Mouse (Mus musculus) hematopoietic stem cell, adult 5-6 weeks (primary cell): Measurements from ENCODE around the gene Abca6. TPM values are rescaled to one million over a fixed set of nuclear protein-coding genes. Genes with fewer than 3 reads are reported as not detected.

Experiments used
- ATAC-seq, 2 experiments: fragments of 125-278 bp in 1 of 2; replicated peaks in 1 of 2; 2 replicates each; pipeline ENCODE4 v1.8.0; 2016 to 2017; ENCODE audit warnings: inconsistent platforms in 2 of 2, mild to moderate bottlenecking in 2 of 2, moderate number of reproducible peaks in 2 of 2, low read depth in 1 of 2, moderate TSS enrichment in 1 of 2; ENCODE audit not compliant: low FRiP score in 2 of 2, poor library complexity in 2 of 2, severe bottlenecking in 2 of 2, insufficient read depth in 1 of 2, low TSS enrichment in 1 of 2
- total RNA-seq: library from RNA; stranded (forward); fragments of 172-1452, 232-1000 nt; gene quantifications from 2 replicates; pipeline ENCODE4 v1.2.3, GENCODE M21; 2017

The Abca6 gene
- total RNA-seq, 1 experiment from 2014 or later: not detected

GRCm38 (mm10) chr11:110232975-110233374 is 18.6 kb downstream of the Abca6 start:
- no peak for ATAC-seq

GRCm38 (mm10) chr11:110217118-110217517 is 34.5 kb downstream of the Abca6 start:
- ATAC-seq: no peak

GRCm38 (mm10) chr11:110203930-110204329 is 47.6 kb downstream of the Abca6 start:
- no peak for ATAC-seq

GRCm38 (mm10) chr11:110198882-110199281 is 52.7 kb downstream of the Abca6 start:
- ATAC-seq: no peak

- no peak for ATAC-seq
Observed at GRCm38 (mm10) chr11:110196561-110197306, 54.8 kb downstream of the Abca6 start.

GRCm38 (mm10) chr11:110195310-110195709 is 56.3 kb downstream of the Abca6 start:
- ATAC-seq: no peak

- ATAC-seq: no peak
Observed at GRCm38 (mm10) chr11:110171212-110171611, 80.4 kb downstream of the Abca6 start.

- ATAC-seq: no peak
Observed at GRCm38 (mm10) chr11:110167459-110168251, 83.9 kb downstream of the Abca6 start, which contains the start of gene Abca9. Gene Abca9 (minus strand): TSS chr11:110168196.

- ATAC-seq: peak; percentile 75 to 92; a peak in 3 of 4 replicates
Observed at GRCm38 (mm10) chr11:110165822-110166221, 85.8 kb downstream of the Abca6 start.

GRCm38 (mm10) chr11:110165409-110165808 is 86.2 kb downstream of the Abca6 start:
- ATAC-seq: peak in 1 of 2 experiments; percentile 23; a peak in 1 of 4 replicates

- no peak for ATAC-seq
Observed at GRCm38 (mm10) chr11:110157059-110157458, 94.5 kb downstream of the Abca6 start.

GRCm38 (mm10) chr11:110155985-110156384 is 95.6 kb downstream of the Abca6 start:
- no peak for ATAC-seq

- ATAC-seq: peak in 1 of 2 experiments; percentile 80; a peak in 1 of 4 replicates
Observed at GRCm38 (mm10) chr11:110147640-110148039, 103.9 kb downstream of the Abca6 start.

- no peak for ATAC-seq
Observed at GRCm38 (mm10) chr11:110145421-110145820, 106.2 kb downstream of the Abca6 start.

- ATAC-seq: no peak
Observed at GRCm38 (mm10) chr11:110130760-110131159, 120.8 kb downstream of the Abca6 start.
